Mouse (Mus musculus) kidney, postnatal 10 days (tissue): ENCODE results near the gene Hmga1.

Source experiments
- DNase-seq: peaks from one replicate; pipeline ENCODE4 v3.0.0; 2021; ENCODE audit warnings: mixed read lengths

The Hmga1 gene

GRCm38 (mm10) chr17:27532095-27532494 lies 24.2 kb upstream of the Hmga1 start:
- DNase-seq = no peak

- DNase-seq = no peak
Observed at GRCm38 (mm10) chr17:27533354-27533753, 22.9 kb upstream of the Hmga1 start.

- peak; percentile 93 for DNase-seq
Observed at GRCm38 (mm10) chr17:27534718-27535117, 21.6 kb upstream of the Hmga1 start.

GRCm38 (mm10) chr17:27541261-27541660 lies 15.0 kb upstream of the Hmga1 start:
- no peak for DNase-seq

- DNase-seq = no peak
Observed at GRCm38 (mm10) chr17:27541984-27542383, 14.3 kb upstream of the Hmga1 start.

- no peak for DNase-seq
Observed at GRCm38 (mm10) chr17:27544551-27544950, 11.7 kb upstream of the Hmga1 start.

- DNase-seq = no peak
Observed at GRCm38 (mm10) chr17:27545991-27546390, 10.3 kb upstream of the Hmga1 start.

- DNase-seq = peak; percentile 37
Observed at GRCm38 (mm10) chr17:27546574-27547085, 9.7 kb upstream of the Hmga1 start.

GRCm38 (mm10) chr17:27547253-27547868 lies 8.9 kb upstream of the Hmga1 start:
- DNase-seq = peak; percentile 65

GRCm38 (mm10) chr17:27549234-27549633 lies 7.1 kb upstream of the Hmga1 start:
- DNase-seq = no peak

GRCm38 (mm10) chr17:27551393-27551940 lies 4.8 kb upstream of the Hmga1 start:
- DNase-seq = no peak

- no peak for DNase-seq
Observed at GRCm38 (mm10) chr17:27552215-27553201, 3.8 kb upstream of the Hmga1 start.

GRCm38 (mm10) chr17:27554062-27554960 lies 2.0 kb upstream of the Hmga1 start:
- no peak for DNase-seq

- DNase-seq = peak; percentile 72
Observed at GRCm38 (mm10) chr17:27555075-27555511, 1.2 kb upstream of the Hmga1 start.

- DNase-seq = peak; percentile 82
Observed at GRCm38 (mm10) chr17:27555512-27556172, 655 bp upstream of the Hmga1 start.

GRCm38 (mm10) chr17:27557181-27557926 lies 1.1 kb downstream of the Hmga1 start:
- peak; percentile 72 for DNase-seq

GRCm38 (mm10) chr17:27557927-27558661 lies 1.8 kb downstream of the Hmga1 start:
- DNase-seq = no peak

- no peak for DNase-seq
Observed at GRCm38 (mm10) chr17:27558845-27559244, 2.5 kb downstream of the Hmga1 start.

- DNase-seq = no peak
Observed at GRCm38 (mm10) chr17:27559596-27559995, 3.3 kb downstream of the Hmga1 start.

GRCm38 (mm10) chr17:27560926-27561480 lies 4.7 kb downstream of the Hmga1 start:
- DNase-seq = no peak
